Mouse (Mus musculus) bone marrow macrophage, adult 2 months (primary cell): ENCODE results near the gene Ccm2. TPM values are rescaled to one million over a fixed set of nuclear protein-coding genes. Genes with fewer than 3 reads are reported as not detected.

Experiments
- H3K27ac ChIP-seq: 2 replicates; pipeline ENCODE4 v1.5.1; 2012; ENCODE audit warnings: low read depth, low read length; ENCODE audit not compliant: insufficient read depth
- H3K4me1 ChIP-seq: 2 replicates; pipeline ENCODE4 v1.6.1; 2012; ENCODE audit warnings: low read length; ENCODE audit not compliant: control insufficient read depth, insufficient read depth
- H3K4me3 ChIP-seq: 2 replicates; pipeline ENCODE4 v1.5.1; 2012; ENCODE audit warnings: mild to moderate bottlenecking, low read length, moderate library complexity; ENCODE audit not compliant: insufficient read depth
- CTCF ChIP-seq: IDR thresholded peaks from 2 replicates; pipeline ENCODE4 v1.5.1; 2012; ENCODE audit warnings: low read depth, mild to moderate bottlenecking, low read length, moderate library complexity
- POLR2A ChIP-seq: IDR thresholded peaks from 2 replicates; pipeline ENCODE4 v1.6.1; 2012; ENCODE audit warnings: mild to moderate bottlenecking, low read depth, low read length, borderline replicate concordance
- polyA plus RNA-seq: library from polyadenylated mRNA; stranded (reverse); fragments of >200 nt; gene quantifications from 2 replicates; pipeline ENCODE4 v1.2.4, GENCODE M21; 2012; ENCODE audit not compliant: missing spikeins, insufficient read depth, insufficient read length

Ccm2 gene
- polyA plus RNA-seq, 1 experiment = 70.8 TPM

GRCm38 (mm10) chr11:6625478-6626387 is 79.0 kb downstream of the Ccm2 start, which contains the start of gene Tbrg4:
Gene Tbrg4 (minus strand): TSS chr11:6626067.
- Histone ChIP-seq H3K4me3 (peak within 1 kb of the TSS; percentile 90), H3K27ac (peak within 1 kb of the TSS; percentile 87), H3K4me1 (peaks cover 22% of the 10 kb centered on the region)
- TF ChIP-seq CTCF (no peak), POLR2A (no peak)

- H3K4me3 ChIP-seq = peak overlapping the region; percentile 90
- TF ChIP-seq POLR2A = no peak
- H3K4me1 ChIP-seq = peaks cover 22% of the 10 kb centered on the region
- H3K27ac ChIP-seq = peak overlapping the region; percentile 87
Measured at GRCm38 (mm10) chr11:6626388-6626772, 79.7 kb downstream of the Ccm2 start.

GRCm38 (mm10) chr11:6627731-6628130 is 81.0 kb downstream of the Ccm2 start:
- no peak overlapping the region for H3K4me3 ChIP-seq

GRCm38 (mm10) chr11:6628568-6628967 is 81.9 kb downstream of the Ccm2 start:
- no peak overlapping the region for H3K4me3 ChIP-seq
- H3K27ac ChIP-seq = peak overlapping the region; percentile 69; the same call in 1 of the 2 replicates
- peak; percentile 13; the same call in 1 of the 2 replicates for TF ChIP-seq CTCF
- no peak for TF ChIP-seq POLR2A

More at GRCm38 (mm10) chr11:6627731-6628130, 81.0 kb downstream of the Ccm2 start:
- Histone ChIP-seq H3K4me1 (peaks cover 22% of the 10 kb centered on the region), H3K27ac (peak overlapping the region; percentile 93)
- TF ChIP-seq POLR2A (no peak), CTCF (no peak)

GRCm38 (mm10) chr11:6629655-6630054 is 83.0 kb downstream of the Ccm2 start:
- no peak overlapping the region for H3K4me3 ChIP-seq
- no peak overlapping the region for H3K27ac ChIP-seq
- TF ChIP-seq POLR2A (no peak), CTCF (no peak)
- peaks cover 16% of the 10 kb centered on the region for H3K4me1 ChIP-seq

More at GRCm38 (mm10) chr11:6628568-6628967, 81.9 kb downstream of the Ccm2 start:
- peaks cover 16% of the 10 kb centered on the region for H3K4me1 ChIP-seq

GRCm38 (mm10) chr11:6636150-6636549 is 89.5 kb downstream of the Ccm2 start:
- no peak overlapping the region for H3K27ac ChIP-seq
- H3K4me3 ChIP-seq = no peak overlapping the region
- H3K4me1 ChIP-seq = no peaks in the 10 kb centered on the region
- TF ChIP-seq POLR2A = no peak
- no peak for TF ChIP-seq CTCF

- TF ChIP-seq POLR2A = no peak
- no peak for TF ChIP-seq CTCF
- H3K27ac ChIP-seq = no peak within 1 kb of the TSS
- no peak within 1 kb of the TSS for H3K4me3 ChIP-seq
- H3K4me1 ChIP-seq = no peaks in the 10 kb centered on the region
Measured at GRCm38 (mm10) chr11:6638537-6638936, 91.8 kb downstream of the Ccm2 start, which contains the start of gene Wap. Gene Wap (minus strand): TSS chr11:6638637.

GRCm38 (mm10) chr11:6639072-6639471 is 92.4 kb downstream of the Ccm2 start:
- H3K27ac ChIP-seq = no peak overlapping the region
- H3K4me3 ChIP-seq = no peak overlapping the region
- no peak for TF ChIP-seq POLR2A
- no peak for TF ChIP-seq CTCF
- no peaks in the 10 kb centered on the region for H3K4me1 ChIP-seq

- Histone ChIP-seq H3K4me1 (no peaks in the 10 kb centered on the region), H3K27ac (no peak overlapping the region), H3K4me3 (no peak overlapping the region)
- TF ChIP-seq CTCF (no peak), POLR2A (no peak)
Measured at GRCm38 (mm10) chr11:6644566-6644965, 97.9 kb downstream of the Ccm2 start.

Other genes starting within 250 kb of the Ccm2 start
- 89.7 and 107 TPM in 2 replicates for gene Zmiz2, start 157.8 kb upstream of the Ccm2 start, polyA plus RNA-seq
- 1,442 and 1,533 TPM in 2 replicates for gene Ppia, start 131.4 kb upstream of the Ccm2 start, polyA plus RNA-seq
- 146 and 172 TPM in 2 replicates for gene H2afv, start 102.4 kb upstream of the Ccm2 start, polyA plus RNA-seq
- gene Purb, start 71.0 kb upstream of the Ccm2 start, polyA plus RNA-seq = 37.3 and 37.7 TPM in 2 replicates
- 96.5 and 106 TPM in 2 replicates for gene Myo1g, start 25.9 kb upstream of the Ccm2 start, polyA plus RNA-seq
- not detected in 2 replicates for gene Nacad, start 59.2 kb downstream of the Ccm2 start, polyA plus RNA-seq
- 15.5 and 24.1 TPM in 2 replicates for gene Tbrg4, start 79.2 kb downstream of the Ccm2 start, polyA plus RNA-seq
- not detected in 2 replicates for gene Wap, start 91.8 kb downstream of the Ccm2 start, polyA plus RNA-seq
- not detected in 2 replicates for gene Ramp3, start 111.6 kb downstream of the Ccm2 start, polyA plus RNA-seq